Mouse (Mus musculus) myocyte (in vitro differentiated cells): ENCODE measurements around the gene Ppp1ca.

Experiments used
- CEBPB ChIP-seq: IDR thresholded peaks from 2 replicates; pipeline ENCODE4 v1.6.1; 2011; ENCODE audit warnings: mild to moderate bottlenecking, moderate library complexity; ENCODE audit not compliant: poor library complexity, insufficient read depth, severe bottlenecking
- E2F4 ChIP-seq: IDR thresholded peaks from one replicate; pipeline ENCODE4 v1.6.1; 2011; ENCODE audit warnings: mild to moderate bottlenecking, control low read depth, moderate library complexity; ENCODE audit not compliant: insufficient read depth
- MAX ChIP-seq: IDR thresholded peaks from one replicate; pipeline ENCODE4 v1.6.1; 2011; ENCODE audit warnings: low read depth, mild to moderate bottlenecking, control low read depth
- MYOG ChIP-seq, 3 experiments: IDR thresholded peaks; one replicate each; pipeline ENCODE4 v1.6.1; 2011; ENCODE audit warnings: control low read depth in 2 of 3, low read depth in 2 of 3, mild to moderate bottlenecking in 2 of 3; ENCODE audit not compliant: insufficient read length in 2 of 3, control insufficient read depth in 1 of 3, insufficient read depth in 1 of 3
- POLR2A ChIP-seq: IDR thresholded peaks from one replicate; pipeline ENCODE4 v1.6.1; 2011; ENCODE audit warnings: low read depth, mild to moderate bottlenecking, control low read depth, moderate library complexity; ENCODE audit not compliant: insufficient read length
- TCF12 ChIP-seq: IDR thresholded peaks from one replicate; pipeline ENCODE4 v1.6.1; 2011; ENCODE audit warnings: mild to moderate bottlenecking, control low read depth; ENCODE audit not compliant: poor library complexity, insufficient read depth, severe bottlenecking
- USF1 ChIP-seq: IDR thresholded peaks from one replicate; pipeline ENCODE4 v1.6.1; 2011; ENCODE audit warnings: low read depth, mild to moderate bottlenecking, control low read depth, moderate library complexity

DNA sequence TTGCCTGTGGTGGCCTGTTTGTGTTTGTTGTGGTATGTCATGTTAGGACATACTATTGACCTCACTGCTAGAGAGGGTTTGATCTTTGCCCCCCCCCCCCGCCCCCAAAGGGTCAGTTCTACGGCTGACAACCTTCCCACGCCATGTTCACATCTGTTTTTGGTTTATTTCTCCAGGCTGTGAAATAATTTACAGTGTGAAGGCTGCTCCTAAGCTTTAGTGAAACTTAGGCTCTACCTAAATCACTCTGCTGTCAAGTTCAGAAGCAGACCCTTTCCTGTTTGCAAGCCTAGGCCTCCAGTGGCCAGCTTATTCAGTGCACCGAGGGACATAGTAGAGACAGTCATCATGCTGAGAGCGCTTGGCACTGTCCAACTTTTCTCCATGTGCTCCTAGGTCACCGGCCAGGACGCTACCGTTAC, 48.4 kb downstream of the Ppp1ca start:
- TF ChIP-seq TCF12, result no peak
- no peak for TF ChIP-seq CEBPB
- no peak for TF ChIP-seq POLR2A
- no peak for TF ChIP-seq MYOG (IDR thresholded peaks at IDR 0.05; ENCODE audit: control insufficient read depth in 1 of 3, insufficient read depth in 1 of 3, insufficient read length in 2 of 3, low read depth in 2 of 3)
- TF ChIP-seq USF1, result no peak
- no peak for TF ChIP-seq MAX
- no peak for TF ChIP-seq E2F4
